Mouse (Mus musculus) kidney, postnatal 0 days (tissue): ENCODE results near the gene Dgki. TPM values are rescaled to one million over a fixed set of nuclear protein-coding genes. Genes with fewer than 3 reads are reported as not detected.

Experiments used
- ATAC-seq: fragments of 200-750 bp; cut with Nextera tagmentation; replicated peaks from 2 replicates; pipeline ENCODE4 v1.8.0; 2017; ENCODE audit warnings: low read depth, moderate number of reproducible peaks, moderate TSS enrichment, moderate library complexity; ENCODE audit not compliant: low FRiP score
- DNase-seq: peaks from one replicate; pipeline ENCODE4 v3.0.0-alpha.2; 2016; ENCODE audit warnings: low spot score
- H3K27ac ChIP-seq: fragments of 300-500 bp; sonication (generic); 2 replicates; pipeline ENCODE4 v1.5.1; 2014; ENCODE audit warnings: mild to moderate bottlenecking
- H3K27me3 ChIP-seq: fragments of 300-500 bp; sonication (generic); 2 replicates; pipeline ENCODE4 v1.6.1; 2014; ENCODE audit warnings: low read length, mixed read lengths; ENCODE audit not compliant: insufficient read depth
- H3K36me3 ChIP-seq: fragments of 300-500 bp; sonication (generic); 2 replicates; pipeline ENCODE4 v1.6.1; 2014; ENCODE audit warnings: low read length, mixed read lengths; ENCODE audit not compliant: insufficient read depth
- H3K4me1 ChIP-seq: fragments of 300-500 bp; sonication (generic); replicated peaks from 2 replicates; pipeline ENCODE4 v1.6.1; 2014; ENCODE audit warnings: antibody characterized with exemption, low read length, mixed read lengths; ENCODE audit not compliant: insufficient read depth
- H3K4me2 ChIP-seq: fragments of 300-500 bp; sonication (generic); 2 replicates; pipeline ENCODE4 v1.6.1; 2014; ENCODE audit warnings: mild to moderate bottlenecking, low read length, moderate library complexity, mixed read lengths
- H3K4me3 ChIP-seq: fragments of 300-500 bp; sonication (generic); replicated peaks from 2 replicates; pipeline ENCODE4 v1.5.1; 2014; ENCODE audit warnings: low read depth, low read length
- H3K9ac ChIP-seq: fragments of 300-500 bp; sonication (generic); 2 replicates; pipeline ENCODE4 v1.6.1; 2014; ENCODE audit warnings: low read depth, low read length
- H3K9me3 ChIP-seq: fragments of 300-500 bp; sonication (generic); replicated peaks from 2 replicates; pipeline ENCODE4 v1.6.1; 2016; ENCODE audit warnings: low read length, inconsistent platforms, mixed read lengths
- CTCF ChIP-seq: IDR thresholded peaks from 2 replicates; pipeline ENCODE4 v1.5.1; 2016; ENCODE audit warnings: antibody characterized with exemption, low read depth, mild to moderate bottlenecking, moderate library complexity
- WGBS: fragments of 180-500 bp; shearing (Covaris S2); extraction: QIAGEN DNeasy Blood & Tissue Kit; methylation state at CpG from one replicate; pipeline ENCODE4 v1.1.7; 2014; 5-methylcytosine and 5-hydroxymethylcytosine counted together
- polyA plus RNA-seq: library from polyadenylated mRNA; unstranded; fragments of >200 nt; fragmentation: Nextera tagmentation; extraction: Ambion mirVana; gene quantifications from 2 replicates; pipeline ENCODE4 v1.2.1, GENCODE M21; 2015

Gene Dgki
- polyA plus RNA-seq, 1 experiment from 2014 or later: 0.76 TPM

GRCm38 (mm10) chr6:36838747-36839146 is 461.2 kb downstream of the Dgki start:
- Histone ChIP-seq H3K4me1 (no peaks in the 10 kb centered on the region), H3K9ac (no peak overlapping the region), H3K4me3 (no peak overlapping the region), H3K27me3 (no peaks in the 10 kb centered on the region), H3K36me3 (no peaks in the 10 kb centered on the region), H3K27ac (no peak overlapping the region), H3K4me2 (no peak overlapping the region), H3K9me3 (no peaks in the 10 kb centered on the region)
- no peak for TF ChIP-seq CTCF
- 92% methylated on average over 1 of the region's 1 CpGs for WGBS
- no peak for ATAC-seq
- no peak for DNase-seq

GRCm38 (mm10) chr6:36835351-36835750 is 464.6 kb downstream of the Dgki start:
- no peak overlapping the region for H3K4me2 ChIP-seq
- no peaks in the 10 kb centered on the region for H3K27me3 ChIP-seq
- H3K9me3 ChIP-seq: no peaks in the 10 kb centered on the region
- 73% methylated on average over 3 of the region's 3 CpGs for WGBS
- no peak for TF ChIP-seq CTCF
- H3K4me3 ChIP-seq: no peak overlapping the region
- DNase-seq (no peak), ATAC-seq (no peak)
- no peaks in the 10 kb centered on the region for H3K4me1 ChIP-seq
- no peak overlapping the region for H3K27ac ChIP-seq
- no peak overlapping the region for H3K9ac ChIP-seq
- H3K36me3 ChIP-seq: no peaks in the 10 kb centered on the region

- Histone ChIP-seq H3K9ac (no peak overlapping the region), H3K4me2 (no peak overlapping the region), H3K4me3 (no peak overlapping the region), H3K27me3 (no peaks in the 10 kb centered on the region), H3K36me3 (no peaks in the 10 kb centered on the region), H3K27ac (no peak overlapping the region), H3K4me1 (no peaks in the 10 kb centered on the region), H3K9me3 (no peaks in the 10 kb centered on the region)
- 91% methylated on average over 4 of the region's 4 CpGs for WGBS
- ATAC-seq (no peak), DNase-seq (no peak)
- no peak for TF ChIP-seq CTCF
Observed at GRCm38 (mm10) chr6:36834695-36835265, 465.2 kb downstream of the Dgki start.

GRCm38 (mm10) chr6:36832681-36833080 is 467.3 kb downstream of the Dgki start:
- no peaks in the 10 kb centered on the region for H3K9me3 ChIP-seq
- no peak overlapping the region for H3K4me2 ChIP-seq
- H3K4me3 ChIP-seq: no peak overlapping the region
- ATAC-seq (no peak), DNase-seq (no peak)
- TF ChIP-seq CTCF: no peak
- no peaks in the 10 kb centered on the region for H3K36me3 ChIP-seq
- 73% methylated on average over 4 of the region's 4 CpGs for WGBS
- H3K27ac ChIP-seq: no peak overlapping the region
- H3K9ac ChIP-seq: no peak overlapping the region
- no peaks in the 10 kb centered on the region for H3K4me1 ChIP-seq
- no peaks in the 10 kb centered on the region for H3K27me3 ChIP-seq

- H3K27ac ChIP-seq: no peak overlapping the region
- no peak for TF ChIP-seq CTCF
Observed at GRCm38 (mm10) chr6:36832207-36832606, 467.8 kb downstream of the Dgki start.

GRCm38 (mm10) chr6:36830371-36830925 is 469.5 kb downstream of the Dgki start:
- Histone ChIP-seq H3K4me2 (no peak overlapping the region), H3K36me3 (no peaks in the 10 kb centered on the region), H3K9ac (no peak overlapping the region), H3K4me1 (no peaks in the 10 kb centered on the region), H3K27me3 (no peaks in the 10 kb centered on the region), H3K4me3 (no peak overlapping the region), H3K9me3 (no peaks in the 10 kb centered on the region), H3K27ac (no peak overlapping the region)
- ATAC-seq (no peak), DNase-seq (no peak)
- WGBS: 73% methylated on average over 9 of the region's 9 CpGs
- no peak for TF ChIP-seq CTCF

More at GRCm38 (mm10) chr6:36832207-36832606, 467.8 kb downstream of the Dgki start:
- Histone ChIP-seq H3K27me3 (no peaks in the 10 kb centered on the region), H3K36me3 (no peaks in the 10 kb centered on the region), H3K4me2 (no peak overlapping the region), H3K9me3 (no peaks in the 10 kb centered on the region), H3K9ac (no peak overlapping the region), H3K4me1 (no peaks in the 10 kb centered on the region), H3K4me3 (no peak overlapping the region)
- DNase-seq (no peak), ATAC-seq (no peak)
- WGBS: 82% methylated on average over 2 of the region's 2 CpGs

GRCm38 (mm10) chr6:36819784-36820050 is 480.3 kb downstream of the Dgki start:
- ATAC-seq (no peak), DNase-seq (no peak)
- Histone ChIP-seq H3K36me3 (no peaks in the 10 kb centered on the region), H3K27ac (no peak overlapping the region), H3K9me3 (no peaks in the 10 kb centered on the region), H3K4me1 (no peaks in the 10 kb centered on the region), H3K4me2 (no peak overlapping the region), H3K4me3 (no peak overlapping the region), H3K9ac (no peak overlapping the region), H3K27me3 (no peaks in the 10 kb centered on the region)
- TF ChIP-seq CTCF: no peak
